Mouse (Mus musculus): ENCODE data around the gene Syt17. TPM values are rescaled to one million over a fixed set of nuclear protein-coding genes. Genes with fewer than 3 reads are reported as not detected.

Gene Syt17
- total RNA-seq, 1 experiment: 0.67 TPM

DNA sequence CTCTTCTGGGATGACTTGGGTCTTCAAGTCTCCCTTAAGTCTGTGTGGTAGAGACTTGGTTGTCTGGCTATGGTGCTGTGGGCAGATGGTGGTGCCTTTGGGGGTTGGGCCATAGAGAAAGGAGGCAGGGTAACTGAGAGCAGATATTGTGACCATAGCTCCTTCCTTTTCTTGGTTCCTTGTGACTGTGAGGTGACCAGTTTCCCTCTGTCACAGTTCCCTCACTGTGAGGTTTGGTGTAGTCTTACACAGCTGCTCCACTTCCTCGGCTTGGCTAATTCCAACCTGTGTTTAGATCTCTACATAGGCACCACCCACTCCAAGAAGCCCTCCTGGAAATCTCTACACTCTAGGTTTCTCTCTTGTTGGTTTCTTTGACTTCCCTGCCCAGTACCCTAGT lies 36.0 kb upstream of the Syt17 start:
- Histone ChIP-seq H3K4me3 (ENCODE audit: insufficient read depth in 1 of 2, low read depth in 1 of 2, low read length in 2 of 2, poor library complexity in 1 of 2, severe bottlenecking in 1 of 2) (no peak overlapping the region), H3K27ac (ENCODE audit: insufficient read depth, low read depth, low read length, poor library complexity, severe bottlenecking) (no peak overlapping the region), H3K9me3 (ENCODE audit: control insufficient read depth, insufficient read depth, low read depth, low read length) (no peaks in the 10 kb centered on the region), H3K36me3 (ENCODE audit: control insufficient read depth, insufficient read depth, low read length, poor library complexity, severe bottlenecking) (no peaks in the 10 kb centered on the region), H3K4me1 (ENCODE audit: control insufficient read depth in 2 of 2, insufficient read depth in 2 of 2, low read length in 2 of 2, poor library complexity in 1 of 2) (no peaks in the 10 kb centered on the region), H3K9ac (ENCODE audit: insufficient read depth, low read depth, low read length, poor library complexity, severe bottlenecking) (no peak overlapping the region)
- in situ Hi-C loops (cut with MboI; ENCODE audit: low sequenced_read_pairs in 2 of 2, unreplicated experiment in 2 of 2): no loop called here
- TF ChIP-seq ZC3H11A (IDR thresholded peaks at IDR 0.05; ENCODE audit: borderline replicate concordance, low read depth, low read length) (no peak), HCFC1 (IDR thresholded peaks at IDR 0.05; ENCODE audit: borderline replicate concordance, insufficient read depth, low read length) (no peak), ZNF384 (IDR thresholded peaks at IDR 0.05; ENCODE audit: low read depth, low read length) (no peak), MAFK (IDR thresholded peaks at IDR 0.05; ENCODE audit: insufficient read depth, low read depth, low read length) (no peak), CHD2 (IDR thresholded peaks at IDR 0.05; ENCODE audit: low read depth, low read length) (no peak)
- no peak for DNase-seq (ENCODE audit: low read depth, low spot score)

DNA sequence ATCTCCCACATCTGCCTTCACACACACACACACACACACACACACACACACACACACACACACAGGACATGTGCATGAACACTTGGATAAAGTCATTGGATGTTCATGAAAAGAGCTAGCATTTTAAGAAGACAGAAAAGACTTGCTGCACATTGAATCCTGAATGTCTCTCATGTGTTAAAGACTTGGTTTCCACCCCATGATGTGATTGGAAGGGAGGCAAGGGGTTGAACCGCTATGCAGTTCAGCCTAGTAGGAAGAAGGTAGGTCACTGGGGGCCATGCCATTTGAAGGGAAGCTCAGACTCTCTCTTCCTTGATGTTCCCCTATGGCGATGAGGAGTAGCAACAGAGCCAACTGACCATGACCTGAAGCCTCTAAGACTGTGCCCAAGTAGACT lies 34.0 kb upstream of the Syt17 start:
- Histone ChIP-seq H3K27ac (ENCODE audit: insufficient read depth, low read depth, low read length, poor library complexity, severe bottlenecking) (no peak overlapping the region), H3K36me3 (ENCODE audit: control insufficient read depth, insufficient read depth, low read length, poor library complexity, severe bottlenecking) (no peaks in the 10 kb centered on the region), H3K9me3 (ENCODE audit: control insufficient read depth, insufficient read depth, low read depth, low read length) (no peaks in the 10 kb centered on the region), H3K9ac (ENCODE audit: insufficient read depth, low read depth, low read length, poor library complexity, severe bottlenecking) (no peak overlapping the region), H3K4me3 (ENCODE audit: insufficient read depth in 1 of 2, low read depth in 1 of 2, low read length in 2 of 2, poor library complexity in 1 of 2, severe bottlenecking in 1 of 2) (no peak overlapping the region), H3K4me1 (ENCODE audit: control insufficient read depth in 2 of 2, insufficient read depth in 2 of 2, low read length in 2 of 2, poor library complexity in 1 of 2) (no peaks in the 10 kb centered on the region)
- in situ Hi-C loops (cut with MboI; ENCODE audit: low sequenced_read_pairs in 2 of 2, unreplicated experiment in 2 of 2): no loop called here
- DNase-seq (ENCODE audit: low read depth, low spot score): no peak
- TF ChIP-seq MAFK (IDR thresholded peaks at IDR 0.05; ENCODE audit: insufficient read depth, low read depth, low read length): no peak
- no peak for TF ChIP-seq ZC3H11A (IDR thresholded peaks at IDR 0.05; ENCODE audit: borderline replicate concordance, low read depth, low read length)
- no peak for TF ChIP-seq ZNF384 (IDR thresholded peaks at IDR 0.05; ENCODE audit: low read depth, low read length)
- no peak for TF ChIP-seq HCFC1 (IDR thresholded peaks at IDR 0.05; ENCODE audit: borderline replicate concordance, insufficient read depth, low read length)
- no peak for TF ChIP-seq CHD2 (IDR thresholded peaks at IDR 0.05; ENCODE audit: low read depth, low read length)

DNA sequence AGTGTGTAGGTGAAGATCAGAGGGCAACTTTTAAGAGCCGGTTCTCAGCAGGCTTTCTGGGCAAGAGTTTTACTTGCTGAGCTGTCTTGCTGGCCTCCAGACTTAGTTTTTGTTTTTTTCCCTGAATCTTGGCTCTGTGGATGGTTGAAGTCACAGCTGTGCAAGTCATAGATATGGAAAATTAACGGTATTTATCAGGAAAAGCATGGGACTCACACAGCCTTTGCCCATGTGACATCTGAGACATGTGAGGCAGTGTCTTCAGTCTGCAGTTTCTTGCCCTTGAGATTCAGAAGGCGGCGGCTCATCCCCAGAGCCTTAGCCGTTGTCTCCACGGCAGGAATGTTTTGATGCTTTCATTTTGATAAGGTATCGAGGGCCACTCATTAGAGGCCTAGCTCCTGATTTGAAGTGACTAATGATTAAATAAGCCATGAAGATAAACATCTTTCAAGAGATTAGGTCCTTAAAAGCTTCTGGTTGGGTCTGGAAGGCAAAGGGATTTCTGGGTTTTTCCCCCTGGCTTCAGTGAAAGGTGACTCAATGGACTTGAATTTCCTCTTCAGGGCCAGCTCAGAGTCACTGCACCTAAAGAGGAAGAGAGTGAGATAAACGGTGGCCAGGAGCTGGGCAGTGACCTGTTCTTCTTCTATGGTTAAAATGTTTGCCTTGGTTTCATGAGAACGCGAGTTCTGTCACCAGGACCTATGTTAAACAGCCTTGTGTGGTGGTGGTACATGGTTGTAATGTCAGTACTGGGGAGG lies 33.2 kb upstream of the Syt17 start:
- no peak for TF ChIP-seq ZC3H11A (IDR thresholded peaks at IDR 0.05; ENCODE audit: borderline replicate concordance, low read depth, low read length)
- Histone ChIP-seq H3K4me3 (ENCODE audit: insufficient read depth in 1 of 2, low read depth in 1 of 2, low read length in 2 of 2, poor library complexity in 1 of 2, severe bottlenecking in 1 of 2) (no peak overlapping the region), H3K9ac (ENCODE audit: insufficient read depth, low read depth, low read length, poor library complexity, severe bottlenecking) (no peak overlapping the region), H3K27ac (ENCODE audit: insufficient read depth, low read depth, low read length, poor library complexity, severe bottlenecking) (no peak overlapping the region), H3K9me3 (ENCODE audit: control insufficient read depth, insufficient read depth, low read depth, low read length) (no peaks in the 10 kb centered on the region), H3K4me1 (ENCODE audit: control insufficient read depth in 2 of 2, insufficient read depth in 2 of 2, low read length in 2 of 2, poor library complexity in 1 of 2) (no peaks in the 10 kb centered on the region), H3K36me3 (ENCODE audit: control insufficient read depth, insufficient read depth, low read length, poor library complexity, severe bottlenecking) (no peaks in the 10 kb centered on the region)
- DNase-seq (ENCODE audit: low read depth, low spot score): no peak
- in situ Hi-C loops (cut with MboI; ENCODE audit: low sequenced_read_pairs in 2 of 2, unreplicated experiment in 2 of 2): no loop called here

DNA sequence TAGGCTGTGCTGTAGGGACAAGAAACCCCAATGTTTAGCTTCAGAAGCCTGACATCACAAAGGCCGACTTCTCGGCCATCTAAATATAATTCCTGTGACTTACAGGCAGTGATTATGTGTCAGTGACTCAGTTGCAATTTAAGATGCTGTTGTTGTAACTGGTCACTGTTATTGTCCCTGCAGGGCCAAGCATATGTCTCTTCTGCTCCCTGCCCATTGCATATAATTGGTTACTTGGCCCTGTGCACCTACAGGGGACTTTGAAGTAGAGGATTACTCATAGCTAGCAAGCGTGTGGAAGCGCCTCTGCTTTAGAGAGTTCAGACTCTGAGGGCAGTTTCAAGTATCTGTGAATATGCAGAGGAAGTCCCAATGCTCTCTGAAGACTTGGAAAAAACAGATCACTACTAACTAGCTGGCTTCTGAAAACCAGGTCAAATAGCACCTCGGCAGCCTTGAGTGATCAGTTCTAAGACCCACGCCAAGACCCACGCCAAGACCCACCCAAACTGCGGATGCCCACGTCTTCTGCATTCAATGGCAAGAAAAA lies 32.2 kb upstream of the Syt17 start:
- Histone ChIP-seq H3K4me1 (ENCODE audit: control insufficient read depth in 2 of 2, insufficient read depth in 2 of 2, low read length in 2 of 2, poor library complexity in 1 of 2) (no peaks in the 10 kb centered on the region), H3K4me3 (ENCODE audit: insufficient read depth in 1 of 2, low read depth in 1 of 2, low read length in 2 of 2, poor library complexity in 1 of 2, severe bottlenecking in 1 of 2) (no peak overlapping the region), H3K36me3 (ENCODE audit: control insufficient read depth, insufficient read depth, low read length, poor library complexity, severe bottlenecking) (no peaks in the 10 kb centered on the region), H3K27ac (ENCODE audit: insufficient read depth, low read depth, low read length, poor library complexity, severe bottlenecking) (no peak overlapping the region), H3K9ac (ENCODE audit: insufficient read depth, low read depth, low read length, poor library complexity, severe bottlenecking) (no peak overlapping the region), H3K9me3 (ENCODE audit: control insufficient read depth, insufficient read depth, low read depth, low read length) (no peaks in the 10 kb centered on the region)
- DNase-seq (ENCODE audit: low read depth, low spot score): no peak
- TF ChIP-seq ZNF384 (IDR thresholded peaks at IDR 0.05; ENCODE audit: low read depth, low read length) (no peak), ZC3H11A (IDR thresholded peaks at IDR 0.05; ENCODE audit: borderline replicate concordance, low read depth, low read length) (no peak), HCFC1 (IDR thresholded peaks at IDR 0.05; ENCODE audit: borderline replicate concordance, insufficient read depth, low read length) (no peak), MAFK (IDR thresholded peaks at IDR 0.05; ENCODE audit: insufficient read depth, low read depth, low read length) (no peak), CHD2 (IDR thresholded peaks at IDR 0.05; ENCODE audit: low read depth, low read length) (no peak)
- in situ Hi-C loops (cut with MboI; ENCODE audit: low sequenced_read_pairs in 2 of 2, unreplicated experiment in 2 of 2): no loop called here
